Mouse (Mus musculus): ENCODE results near the gene Anapc11. TPM values are rescaled to one million over a fixed set of nuclear protein-coding genes. Genes with fewer than 3 reads are reported as not detected.

Anapc11 gene
- polyA plus RNA-seq, 1 experiment from 2014 or later = 208 TPM

Small RNAs within 50 kb of the gene (microRNA-seq; reads per million reads assigned to microRNA genes)
- 2.5 reads per million for gene Mir6936 (ENCODE audit: borderline number of aligned reads)

Other genes with a start within 250 kb of the Anapc11 start
- 1,592 and 1,704 TPM in 2 replicates for gene Actg1, start 249.9 kb upstream of the Anapc11 start, polyA plus RNA-seq (2014; fragmentation: Nextera tagmentation; extraction: Ambion mirVana)
- 0.29 TPM in 1 of 2 replicates, not detected in the other for gene Fscn2, start 236.9 kb upstream of the Anapc11 start, polyA plus RNA-seq (2014; fragmentation: Nextera tagmentation; extraction: Ambion mirVana)
- 22.8 and 23.2 TPM in 2 replicates for gene Faap100, start 219.7 kb upstream of the Anapc11 start, polyA plus RNA-seq (2014; fragmentation: Nextera tagmentation; extraction: Ambion mirVana)
- 44.5 and 47.2 TPM in 2 replicates for gene Nploc4, start 160.7 kb upstream of the Anapc11 start, polyA plus RNA-seq (2014; fragmentation: Nextera tagmentation; extraction: Ambion mirVana)
- 0.10 TPM in 1 of 2 replicates, not detected in the other for gene Tspan10, start 155.8 kb upstream of the Anapc11 start, polyA plus RNA-seq (2014; fragmentation: Nextera tagmentation; extraction: Ambion mirVana)
- 0.18 and 0.51 TPM in 2 replicates for gene Pde6g, start 144.9 kb upstream of the Anapc11 start, polyA plus RNA-seq (2014; fragmentation: Nextera tagmentation; extraction: Ambion mirVana)
- 12.7 and 16.8 TPM in 2 replicates for gene Oxld1, start 140.4 kb upstream of the Anapc11 start, polyA plus RNA-seq (2014; fragmentation: Nextera tagmentation; extraction: Ambion mirVana)
- 51.5 and 52.0 TPM in 2 replicates for gene Ccdc137, start 140.3 kb upstream of the Anapc11 start, polyA plus RNA-seq (2014; fragmentation: Nextera tagmentation; extraction: Ambion mirVana)
- gene Arl16, start 130.8 kb upstream of the Anapc11 start, polyA plus RNA-seq (2014; fragmentation: Nextera tagmentation; extraction: Ambion mirVana) = 39.1 and 40.2 TPM in 2 replicates
- gene Mrpl12, start 113.8 kb upstream of the Anapc11 start, polyA plus RNA-seq (2014; fragmentation: Nextera tagmentation; extraction: Ambion mirVana) = 252 and 266 TPM in 2 replicates
- gene Slc25a10, start 106.6 kb upstream of the Anapc11 start, polyA plus RNA-seq (2014; fragmentation: Nextera tagmentation; extraction: Ambion mirVana) = 65.5 and 70.6 TPM in 2 replicates
- gene Gcgr, start 67.7 kb upstream of the Anapc11 start, polyA plus RNA-seq (2014; fragmentation: Nextera tagmentation; extraction: Ambion mirVana) = 7.6 and 7.7 TPM in 2 replicates
- 117 and 123 TPM in 2 replicates for gene Mcrip1, start 48.7 kb upstream of the Anapc11 start, polyA plus RNA-seq (2014; fragmentation: Nextera tagmentation; extraction: Ambion mirVana)
- not detected in 2 replicates for gene Ppp1r27, start 47.3 kb upstream of the Anapc11 start, polyA plus RNA-seq (2014; fragmentation: Nextera tagmentation; extraction: Ambion mirVana)
- 648 and 680 TPM in 2 replicates for gene P4hb, start 25.2 kb upstream of the Anapc11 start, polyA plus RNA-seq (2014; fragmentation: Nextera tagmentation; extraction: Ambion mirVana)
- 557 and 561 TPM in 2 replicates for gene Arhgdia, start 16.8 kb upstream of the Anapc11 start, polyA plus RNA-seq (2014; fragmentation: Nextera tagmentation; extraction: Ambion mirVana)
- 601 and 617 TPM in 2 replicates for gene Alyref, start 56 bp upstream of the Anapc11 start, polyA plus RNA-seq (2014; fragmentation: Nextera tagmentation; extraction: Ambion mirVana)
- 3.6 and 6.3 TPM in 2 replicates for gene Npb, start 10.1 kb downstream of the Anapc11 start, polyA plus RNA-seq (2014; fragmentation: Nextera tagmentation; extraction: Ambion mirVana)
- gene Pcyt2, start 19.5 kb downstream of the Anapc11 start, polyA plus RNA-seq (2014; fragmentation: Nextera tagmentation; extraction: Ambion mirVana) = 165 and 175 TPM in 2 replicates
- gene Sirt7, start 26.8 kb downstream of the Anapc11 start, polyA plus RNA-seq (2014; fragmentation: Nextera tagmentation; extraction: Ambion mirVana) = 48.6 and 54.8 TPM in 2 replicates
- gene Mafg, start 35.2 kb downstream of the Anapc11 start, polyA plus RNA-seq (2014; fragmentation: Nextera tagmentation; extraction: Ambion mirVana) = 32.6 and 34.8 TPM in 2 replicates
- 18.5 and 21.2 TPM in 2 replicates for gene Pycr1, start 45.3 kb downstream of the Anapc11 start, polyA plus RNA-seq (2014; fragmentation: Nextera tagmentation; extraction: Ambion mirVana)
- 0.34 and 0.60 TPM in 2 replicates for gene Myadml2, start 49.7 kb downstream of the Anapc11 start, polyA plus RNA-seq (2014; fragmentation: Nextera tagmentation; extraction: Ambion mirVana)
- 0.51 and 0.52 TPM in 2 replicates for gene Notum, start 62.8 kb downstream of the Anapc11 start, polyA plus RNA-seq (2014; fragmentation: Nextera tagmentation; extraction: Ambion mirVana)
- 83.7 and 97.1 TPM in 2 replicates for gene Aspscr1, start 74.6 kb downstream of the Anapc11 start, polyA plus RNA-seq (2014; fragmentation: Nextera tagmentation; extraction: Ambion mirVana)
- gene Cenpx, start 115.3 kb downstream of the Anapc11 start, polyA plus RNA-seq (2014; fragmentation: Nextera tagmentation; extraction: Ambion mirVana) = 178 and 192 TPM in 2 replicates
- gene Lrrc45, start 115.5 kb downstream of the Anapc11 start, polyA plus RNA-seq (2014; fragmentation: Nextera tagmentation; extraction: Ambion mirVana) = 34.2 and 38.3 TPM in 2 replicates
- 1.2 and 1.8 TPM in 2 replicates for gene Rac3, start 123.0 kb downstream of the Anapc11 start, polyA plus RNA-seq (2014; fragmentation: Nextera tagmentation; extraction: Ambion mirVana)
- gene Dcxr, start 128.9 kb downstream of the Anapc11 start, polyA plus RNA-seq (2014; fragmentation: Nextera tagmentation; extraction: Ambion mirVana) = 12.9 and 13.2 TPM in 2 replicates
- 0.22 and 0.32 TPM in 2 replicates for gene Cbr2, start 133.7 kb downstream of the Anapc11 start, polyA plus RNA-seq (2014; fragmentation: Nextera tagmentation; extraction: Ambion mirVana)
- 11.4 and 17.5 TPM in 2 replicates for gene Hmga1b, start 164.4 kb downstream of the Anapc11 start, polyA plus RNA-seq (2014; fragmentation: Nextera tagmentation; extraction: Ambion mirVana)
- 30.3 and 33.4 TPM in 2 replicates for gene Rfng, start 185.8 kb downstream of the Anapc11 start, polyA plus RNA-seq (2014; fragmentation: Nextera tagmentation; extraction: Ambion mirVana)
- 209 and 210 TPM in 2 replicates for gene Gps1, start 185.9 kb downstream of the Anapc11 start, polyA plus RNA-seq (2014; fragmentation: Nextera tagmentation; extraction: Ambion mirVana)
- 132 and 139 TPM in 2 replicates for gene Dus1l, start 198.0 kb downstream of the Anapc11 start, polyA plus RNA-seq (2014; fragmentation: Nextera tagmentation; extraction: Ambion mirVana)
- 71.3 and 80.0 TPM in 2 replicates for gene Fasn, start 226.1 kb downstream of the Anapc11 start, polyA plus RNA-seq (2014; fragmentation: Nextera tagmentation; extraction: Ambion mirVana)

All from liver, embryonic 11.5 days (tissue).